Mouse (Mus musculus) layer of hippocampus, adult 2 months (tissue): Measurements from ENCODE around the gene Olfr1369-ps1. TPM values are rescaled to one million over a fixed set of nuclear protein-coding genes. Genes with fewer than 3 reads are reported as not detected.
A peak's percentile ranks its signal among the peaks of the same experiment; 100 is the strongest.

Source experiments
- DNase-seq, 2 experiments: peaks; one replicate each; pipeline ENCODE4 v3.0.0; 2022; ENCODE audit warnings: low spot score in 2 of 2
- H3K27ac ChIP-seq: fragments of 200-600 bp; 2 replicates; pipeline ENCODE4 v1.8.1; 2022
- H3K4me3 ChIP-seq: fragments of 200-600 bp; 2 replicates; pipeline ENCODE4 v1.8.1; 2022; ENCODE audit warnings: mild to moderate bottlenecking
- CTCF ChIP-seq: fragments of 200-600 bp; conservative IDR thresholded peaks from 2 replicates; pipeline ENCODE4 v1.8.1; 2022; ENCODE audit warnings: antibody characterized with exemption, mild to moderate bottlenecking, moderate library complexity
- total RNA-seq, 2 experiments: library from RNA; stranded (reverse); gene quantifications; 2 replicates each; pipeline ENCODE4 v1.2.3; 2021

Olfr1369-ps1 gene
- total RNA-seq, 2 experiments from 2014 or later: not detected

- Histone ChIP-seq H3K4me3 (peak overlapping the region; percentile 76), H3K27ac (no peak overlapping the region)
- no peak for TF ChIP-seq CTCF
- no peak for DNase-seq
These were observed 48.8 kb downstream of the Olfr1369-ps1 start for GRCm38 (mm10) chr13:21160041-21160511.

GRCm38 (mm10) chr13:21160657-21161590, 49.6 kb downstream of the Olfr1369-ps1 start:
- H3K4me3 ChIP-seq: peak overlapping the region; percentile 76
- no peak for TF ChIP-seq CTCF
- H3K27ac ChIP-seq: peak overlapping the region; percentile 28; the same call in 1 of the 2 replicates
- DNase-seq: peak; percentile 84 to 98

DNA sequence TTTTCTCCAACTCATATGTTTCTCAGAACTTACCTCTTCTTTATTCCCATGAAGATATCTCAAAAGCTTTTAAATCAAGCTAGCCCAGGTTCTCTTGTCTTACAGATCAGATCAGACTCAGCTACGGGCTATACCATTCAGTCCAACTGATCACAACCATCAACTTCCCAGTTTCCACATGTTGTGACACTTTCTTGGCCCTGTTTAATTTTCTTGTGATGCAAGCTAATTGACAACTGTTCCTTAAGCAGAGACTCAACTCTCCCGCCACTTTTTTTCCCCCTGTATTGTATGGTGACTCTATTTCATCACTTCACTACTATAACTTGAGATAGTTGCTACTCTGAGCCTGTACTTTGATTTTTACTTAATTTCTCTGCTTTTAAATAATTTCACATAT, 50.3 kb downstream of the Olfr1369-ps1 start:
- DNase-seq: no peak
- Histone ChIP-seq H3K27ac (no peak overlapping the region), H3K4me3 (peak overlapping the region; percentile 76)
- TF ChIP-seq CTCF: no peak

DNA sequence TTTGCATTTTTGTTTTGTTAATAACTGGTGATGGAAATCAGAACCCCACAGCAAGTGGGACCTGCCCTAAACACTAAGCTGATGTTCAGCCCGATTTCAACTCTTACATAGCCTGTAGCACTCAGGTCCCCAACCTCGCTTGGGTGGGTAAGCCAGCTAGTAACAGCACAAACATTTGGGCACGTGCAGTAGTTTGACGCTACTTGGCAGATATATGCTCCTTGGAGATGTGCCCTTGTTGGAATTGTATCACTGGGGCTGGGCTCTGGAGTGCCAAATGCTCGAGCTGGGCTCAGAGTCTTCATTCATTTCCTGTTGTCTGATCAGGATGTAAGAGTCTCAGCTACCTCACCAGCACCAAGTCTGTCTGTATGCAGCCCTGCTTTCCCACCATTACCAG, 51.3 kb downstream of the Olfr1369-ps1 start:
- TF ChIP-seq CTCF: no peak
- Histone ChIP-seq H3K4me3 (no peak overlapping the region), H3K27ac (no peak overlapping the region)
- DNase-seq: no peak

DNA sequence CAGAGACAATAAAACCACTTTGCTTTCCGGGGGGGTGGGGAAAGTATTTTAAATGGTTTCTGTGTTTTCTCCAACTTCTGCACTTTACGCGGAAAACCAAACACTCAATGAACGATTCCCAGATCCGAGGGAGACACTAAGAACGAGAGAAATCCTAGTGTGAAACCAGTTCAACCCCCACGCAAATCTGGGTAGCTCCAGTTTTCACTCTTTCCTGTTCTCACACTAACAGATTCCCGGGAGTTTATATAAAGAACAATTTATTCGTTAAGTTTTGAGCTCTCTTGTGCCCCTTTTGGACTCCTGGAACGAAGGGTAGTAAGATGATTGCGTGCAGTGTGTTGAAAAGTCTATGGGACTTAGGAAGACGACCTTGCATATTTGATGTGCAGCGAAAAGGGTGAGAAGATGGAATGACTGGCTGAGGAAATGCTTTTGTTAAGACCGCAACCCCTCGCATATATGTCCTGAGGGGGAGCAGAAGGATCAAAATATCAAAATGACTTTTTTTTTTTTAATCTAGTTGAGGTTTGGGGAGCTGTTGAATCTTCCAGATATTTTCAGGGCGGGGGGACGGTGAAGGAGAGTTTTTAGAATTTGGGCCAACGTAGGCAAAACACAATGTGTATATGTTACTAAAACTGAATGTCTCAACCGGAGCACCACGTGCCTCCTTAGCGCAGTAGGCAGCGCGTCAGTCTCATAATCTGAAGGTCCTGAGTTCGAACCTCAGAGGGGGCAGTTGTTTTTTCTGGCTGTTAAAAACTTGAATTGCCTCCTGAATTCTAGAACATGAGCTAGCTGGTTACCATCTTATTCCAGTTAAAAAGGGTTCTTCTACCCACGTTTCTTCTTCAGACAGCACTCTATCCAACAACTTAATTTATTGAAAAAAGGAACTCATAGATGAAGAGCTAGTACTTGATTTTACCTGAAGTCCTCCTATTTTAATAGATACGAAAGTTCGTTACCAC, 55.9 kb downstream of the Olfr1369-ps1 start:
- peak; percentile 79 to 87 for DNase-seq
- peak overlapping the region; percentile 11; the same call in 1 of the 2 replicates for H3K27ac ChIP-seq
- H3K4me3 ChIP-seq: peak overlapping the region; percentile 60
- TF ChIP-seq CTCF: 0 out of 2 replicates have a peak, but pooled peaks have one; percentile 1

DNA sequence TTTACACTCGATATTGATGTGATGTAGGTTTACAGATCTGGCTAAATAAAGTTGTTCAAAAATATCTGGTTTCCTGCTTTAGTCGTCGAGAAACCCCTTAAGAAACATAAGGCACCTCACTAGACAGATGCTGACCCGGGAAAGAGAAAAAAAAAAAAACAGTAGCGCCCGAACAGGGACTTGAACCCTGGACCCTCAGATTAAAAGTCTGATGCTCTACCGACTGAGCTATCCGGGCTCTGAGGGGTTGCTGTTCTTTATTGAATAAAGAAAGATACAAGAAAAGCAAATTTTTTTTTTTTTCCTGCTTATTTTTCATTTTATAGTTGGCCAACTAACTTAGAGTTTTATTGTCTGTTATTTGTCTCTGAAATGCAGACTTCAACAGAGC, 56.6 kb downstream of the Olfr1369-ps1 start:
- no peak for TF ChIP-seq CTCF
- Histone ChIP-seq H3K4me3 (peak overlapping the region; percentile 60), H3K27ac (peak overlapping the region; percentile 57; the same call in 1 of the 2 replicates)
- peak in 1 of 2 experiments; percentile 37 for DNase-seq

DNA sequence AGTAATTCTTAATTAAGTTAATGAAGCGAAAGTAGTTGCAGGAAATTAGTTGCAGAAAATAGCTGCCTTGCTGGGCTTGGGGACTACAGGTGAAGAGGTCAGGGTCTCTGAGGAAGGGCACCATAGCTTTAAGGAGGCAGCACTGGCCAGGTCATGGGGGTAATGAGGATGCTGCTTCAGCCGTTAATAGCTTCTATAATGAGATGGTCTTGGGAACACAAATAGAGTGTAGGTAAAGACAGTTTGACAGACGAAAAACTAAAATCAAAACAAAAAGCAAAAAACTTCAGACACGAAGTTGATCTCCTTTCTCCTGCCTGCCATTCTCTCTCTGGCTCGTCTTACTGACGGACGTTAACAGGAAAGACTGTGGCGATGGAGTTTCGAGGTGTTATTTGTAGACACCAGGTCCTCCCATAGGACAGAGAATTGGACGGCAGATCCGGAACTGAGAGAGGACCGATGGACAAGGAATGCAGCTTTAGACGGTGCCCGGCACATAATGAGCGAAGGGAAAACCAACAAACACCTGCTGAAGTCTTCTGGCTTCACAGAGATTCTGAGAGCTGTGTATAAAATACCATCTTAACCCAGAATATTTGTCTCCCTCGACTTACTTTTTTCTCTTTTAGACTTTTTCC, 57.2 kb downstream of the Olfr1369-ps1 start:
- Histone ChIP-seq H3K27ac (peak overlapping the region; percentile 57), H3K4me3 (peak overlapping the region; percentile 60)
- no peak for TF ChIP-seq CTCF
- no peak for DNase-seq

Other genes starting within 250 kb of the Olfr1369-ps1 start
- not detected for gene Olfr1370, start 36.5 kb upstream of the Olfr1369-ps1 start, total RNA-seq
- gene Olfr263, start 18.2 kb downstream of the Olfr1369-ps1 start, total RNA-seq: not detected
- gene Olfr1368, start 34.4 kb downstream of the Olfr1369-ps1 start, total RNA-seq: not detected
- 10 to 100 TPM; 38.7 to 39.9 TPM for gene Trim27, start 68.0 kb downstream of the Olfr1369-ps1 start, total RNA-seq
- gene Gpx5, start 181.2 kb downstream of the Olfr1369-ps1 start, total RNA-seq: not detected
- not detected for gene Gpx6, start 200.6 kb downstream of the Olfr1369-ps1 start, total RNA-seq
- not detected for gene Olfr1367, start 235.4 kb downstream of the Olfr1369-ps1 start, total RNA-seq